Mouse (Mus musculus) forebrain, embryonic 16.5 days (tissue): ENCODE results near the gene Cdr2l. TPM values are rescaled to one million over a fixed set of nuclear protein-coding genes. Genes with fewer than 3 reads are reported as not detected.

Experiments used
- ATAC-seq: fragments of 200-750 bp; cut with Nextera tagmentation; 2 replicates; pipeline ENCODE4 v1.8.0; 2017; ENCODE audit warnings: mild to moderate bottlenecking, moderate library complexity
- H3K27ac ChIP-seq: fragments of 300-500 bp; sonication (generic); 2 replicates; pipeline ENCODE4 v1.5.1; 2014; ENCODE audit warnings: low read length, control low read depth
- H3K27me3 ChIP-seq: fragments of 300-500 bp; sonication (generic); replicated peaks from 2 replicates; pipeline ENCODE4 v1.6.1; 2014; ENCODE audit warnings: low read length; ENCODE audit not compliant: control insufficient read depth, insufficient read depth
- H3K36me3 ChIP-seq: fragments of 300-500 bp; sonication (generic); 2 replicates; pipeline ENCODE4 v1.6.1; 2014; ENCODE audit not compliant: control insufficient read depth, insufficient read depth
- H3K4me1 ChIP-seq: fragments of 300-500 bp; sonication (generic); replicated peaks from 2 replicates; pipeline ENCODE4 v1.6.1; 2014; ENCODE audit warnings: low read length; ENCODE audit not compliant: control insufficient read depth, insufficient read depth
- H3K4me2 ChIP-seq: fragments of 300-500 bp; sonication (generic); 2 replicates; pipeline ENCODE4 v1.6.1; 2014; ENCODE audit warnings: mild to moderate bottlenecking, low read length, control low read depth
- H3K4me3 ChIP-seq: fragments of 300-500 bp; sonication (generic); replicated peaks from 2 replicates; pipeline ENCODE4 v1.5.1; 2014; ENCODE audit warnings: mild to moderate bottlenecking, low read length, control low read depth
- H3K9ac ChIP-seq: fragments of 300-500 bp; sonication (generic); replicated peaks from 2 replicates; pipeline ENCODE4 v1.6.1; 2014; ENCODE audit warnings: low read depth, low read length, control low read depth
- H3K9me3 ChIP-seq: fragments of 300-500 bp; sonication (generic); 2 replicates; pipeline ENCODE4 v1.6.1; 2016; ENCODE audit warnings: low read length; ENCODE audit not compliant: control insufficient read depth
- WGBS: fragments of 180-500 bp; shearing (Covaris S2); extraction: QIAGEN DNeasy Blood & Tissue Kit; methylation state at CpG from one replicate; pipeline ENCODE4 v1.1.7; 2014; 5-methylcytosine and 5-hydroxymethylcytosine counted together
- polyA plus RNA-seq: library from polyadenylated mRNA; unstranded; fragments of >200 nt; fragmentation: Nextera tagmentation; extraction: Ambion mirVana; gene quantifications from 2 replicates; pipeline ENCODE4 v1.2.1, GENCODE M21; 2015

The Cdr2l gene
- polyA plus RNA-seq, 1 experiment from 2014 or later, result 18.3 TPM

DNA sequence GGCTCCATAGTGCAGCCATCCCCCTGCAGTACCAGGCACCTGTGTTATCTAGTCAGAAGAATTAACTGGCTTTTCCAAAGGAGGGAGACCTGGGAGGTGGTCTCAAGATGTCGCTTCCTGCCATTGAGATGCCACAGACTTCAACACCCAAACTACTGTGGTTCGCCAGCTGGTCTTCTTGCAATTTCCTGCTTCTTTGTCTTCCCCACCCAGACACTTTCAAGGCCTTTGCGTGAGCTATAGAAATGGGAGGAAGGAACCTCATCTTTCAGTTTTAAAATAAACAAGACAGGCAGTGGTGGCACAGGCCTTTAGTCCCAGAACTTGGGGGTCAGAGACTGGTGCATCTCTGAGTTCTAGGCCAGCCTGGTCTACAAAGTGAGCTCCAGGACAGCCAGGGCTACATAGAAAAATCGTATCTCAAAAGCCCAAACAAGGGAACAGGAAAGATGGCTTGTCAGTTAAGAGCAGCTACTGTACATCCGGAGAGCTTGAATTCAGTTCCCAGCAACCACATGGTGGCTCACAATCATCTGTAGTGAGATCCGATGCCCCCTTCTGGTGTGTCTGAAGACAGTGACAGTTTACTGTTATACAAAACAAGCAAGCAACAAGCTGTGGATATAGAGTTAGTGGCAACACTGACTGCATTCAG lies 26.7 kb downstream of the Cdr2l start:
- Histone ChIP-seq H3K36me3 (no peaks in the 10 kb centered on the region), H3K9me3 (no peaks in the 10 kb centered on the region), H3K9ac (no peak overlapping the region), H3K4me3 (no peak overlapping the region), H3K27ac (no peak overlapping the region), H3K4me1 (peaks cover 30% of the 10 kb centered on the region), H3K4me2 (no peak overlapping the region), H3K27me3 (no peaks in the 10 kb centered on the region)
- no peak for ATAC-seq
- 66% methylated on average over 6 of the region's 6 CpGs for WGBS

- Histone ChIP-seq H3K27ac (peak overlapping the region; percentile 34; the same call in 1 of the 2 replicates), H3K4me3 (no peak overlapping the region), H3K9ac (no peak overlapping the region; the same call in 1 of the 2 replicates), H3K4me1 (peaks cover 29% of the 10 kb centered on the region), H3K9me3 (no peaks in the 10 kb centered on the region), H3K27me3 (no peaks in the 10 kb centered on the region), H3K4me2 (no peak overlapping the region), H3K36me3 (no peaks in the 10 kb centered on the region)
- WGBS, result 8% methylated on average over 7 of the region's 7 CpGs
- no peak for ATAC-seq
Measured at GRCm38 (mm10) chr11:115409556-115409955, 27.8 kb downstream of the Cdr2l start.

DNA sequence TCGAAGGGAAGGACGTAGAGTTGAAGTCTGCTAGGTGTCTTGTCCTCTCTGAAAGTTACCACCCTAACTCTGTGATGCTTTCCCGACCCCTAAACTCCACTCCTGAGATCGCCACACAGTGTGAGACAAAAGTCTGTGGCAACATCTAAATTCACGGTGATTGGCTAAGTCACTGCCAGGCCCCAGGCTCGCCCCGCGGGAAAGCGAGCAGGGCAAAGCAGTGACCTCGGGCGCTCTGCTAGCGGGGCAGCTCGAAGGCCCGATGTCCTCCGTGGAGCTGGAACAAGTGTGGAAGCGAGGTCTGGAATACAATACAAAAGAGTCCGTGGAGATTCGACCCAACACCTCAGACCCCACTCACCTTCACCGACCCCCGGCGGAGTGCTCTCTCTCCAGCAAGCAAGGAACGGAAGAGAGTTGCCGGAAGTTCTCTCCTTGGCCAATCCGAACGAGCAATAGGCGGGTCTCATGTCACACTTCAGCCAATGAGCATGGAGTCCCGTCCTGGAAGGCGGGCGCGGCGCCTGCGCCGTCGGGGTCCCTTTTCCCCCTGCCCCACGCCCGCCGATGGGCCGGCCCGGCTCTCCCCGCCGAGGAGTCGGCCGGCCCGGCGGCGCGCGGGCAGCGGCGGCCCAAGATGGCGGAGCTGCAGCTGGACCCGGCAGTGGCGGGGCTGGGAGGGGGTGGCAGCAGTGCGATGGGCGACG lies 38.0 kb downstream of the Cdr2l start, which contains the start of the genes Atp5h and Kctd2:
Atp5h (minus strand) TSS at position 432 of the 707 bp plus-strand sequence.
Kctd2 (plus strand) TSS at position 598 of the 707 bp plus-strand sequence.
- H3K9ac ChIP-seq, result peak within 1 kb of the TSS; percentile 93

DNA sequence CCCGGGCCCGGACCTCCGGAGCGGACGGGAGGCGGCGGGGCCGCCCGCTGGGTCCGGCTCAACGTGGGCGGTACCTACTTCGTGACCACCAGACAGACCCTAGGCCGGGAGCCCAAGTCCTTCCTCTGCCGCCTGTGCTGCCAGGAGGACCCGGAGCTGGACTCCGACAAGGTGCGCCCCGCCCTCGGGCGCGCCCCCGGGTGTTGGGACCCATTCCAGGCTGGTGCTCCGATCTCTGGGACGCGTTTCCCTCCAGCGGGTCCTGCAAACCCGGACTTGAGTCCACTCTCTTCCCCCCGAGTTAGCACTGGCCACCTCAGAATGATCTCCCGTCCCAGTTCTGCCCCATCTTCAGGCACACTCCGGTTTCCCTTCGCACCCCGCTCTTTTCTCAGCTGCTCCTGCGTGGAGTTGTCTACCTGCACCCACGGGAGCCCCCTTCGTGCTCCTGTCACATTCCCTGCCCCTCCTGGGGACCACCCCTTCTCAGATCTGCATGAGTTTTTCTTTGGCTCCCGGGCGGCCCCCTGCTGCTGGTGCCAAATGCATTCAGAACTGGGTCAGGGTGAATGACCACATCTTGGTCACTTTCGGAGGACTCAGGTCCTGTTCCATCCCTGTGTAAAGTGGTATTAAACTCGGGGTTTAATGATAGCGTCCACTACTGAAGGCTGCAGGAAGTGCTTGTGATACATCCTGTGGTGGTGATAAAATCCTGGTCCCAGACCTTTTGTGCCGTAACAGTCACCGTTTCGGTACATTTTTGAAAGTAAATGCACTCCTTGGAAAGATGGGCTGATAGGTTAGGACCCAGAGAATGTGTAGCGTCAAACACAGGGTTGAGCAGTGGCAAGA lies 38.8 kb downstream of the Cdr2l start:
- peak; percentile 43; the same call in 1 of the 2 replicates for ATAC-seq
- Histone ChIP-seq H3K9me3 (no peaks in the 10 kb centered on the region), H3K4me3 (peak overlapping the region; percentile 85)

More for the DNA sequence above, 38.0 kb downstream of the Cdr2l start, which contains the start of the genes Atp5h and Kctd2:
- H3K4me2 ChIP-seq, result peak within 1 kb of the TSS; percentile 88
- peak within 1 kb of the TSS; percentile 81 for H3K27ac ChIP-seq
- H3K9me3 ChIP-seq, result no peaks in the 10 kb centered on the region
- H3K4me1 ChIP-seq, result peaks cover 21% of the 10 kb centered on the region
- no peaks in the 10 kb centered on the region for H3K27me3 ChIP-seq
- under 1% methylated on average over 55 of the region's 56 CpGs for WGBS
- H3K36me3 ChIP-seq, result peaks cover 5% of the 10 kb centered on the region; the same call in 1 of the 2 replicates
- H3K4me3 ChIP-seq, result peak within 1 kb of the TSS; percentile 85
- peak; percentile 99 for ATAC-seq

GRCm38 (mm10) chr11:115421328-115421727 lies 39.6 kb downstream of the Cdr2l start:
- no peak overlapping the region for H3K9ac ChIP-seq

More for the DNA sequence above, 38.8 kb downstream of the Cdr2l start:
- Histone ChIP-seq H3K27ac (peak overlapping the region; percentile 81), H3K4me1 (peaks cover 21% of the 10 kb centered on the region), H3K9ac (peak overlapping the region; percentile 93), H3K36me3 (peaks cover 4% of the 10 kb centered on the region; the same call in 1 of the 2 replicates), H3K4me2 (peak overlapping the region; percentile 88), H3K27me3 (no peaks in the 10 kb centered on the region)
- 2% methylated on average over 45 of the region's 45 CpGs for WGBS

DNA sequence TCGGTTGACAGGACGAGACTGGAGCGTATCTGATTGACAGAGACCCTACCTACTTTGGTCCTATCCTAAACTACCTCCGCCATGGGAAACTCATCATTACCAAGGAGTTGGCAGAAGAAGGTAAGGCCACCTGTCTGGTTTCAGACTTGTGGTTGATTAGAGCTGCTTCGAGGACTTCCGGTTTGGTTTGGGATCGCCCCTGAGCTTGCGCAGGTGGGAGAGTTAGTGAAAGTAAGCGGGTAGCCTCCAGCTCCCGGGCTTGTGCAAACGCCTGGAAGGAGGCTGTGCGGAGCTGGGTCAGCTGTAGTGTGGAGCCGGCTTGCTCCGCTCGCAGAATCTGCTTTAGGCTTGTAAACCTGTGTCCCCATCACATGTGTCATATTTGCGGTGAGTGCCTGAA lies 40.3 kb downstream of the Cdr2l start:
- no peak for ATAC-seq
- H3K9ac ChIP-seq, result no peak overlapping the region
- H3K27me3 ChIP-seq, result no peaks in the 10 kb centered on the region
- no peak overlapping the region for H3K4me2 ChIP-seq
- peaks cover 3% of the 10 kb centered on the region; the same call in 1 of the 2 replicates for H3K36me3 ChIP-seq
- H3K27ac ChIP-seq, result no peak overlapping the region
- no peaks in the 10 kb centered on the region for H3K9me3 ChIP-seq
- WGBS, result 89% methylated on average over 16 of the region's 16 CpGs
- H3K4me3 ChIP-seq, result no peak overlapping the region
- H3K4me1 ChIP-seq, result peaks cover 21% of the 10 kb centered on the region

More at GRCm38 (mm10) chr11:115421328-115421727, 39.6 kb downstream of the Cdr2l start:
- Histone ChIP-seq H3K4me2 (peak overlapping the region; percentile 88), H3K9me3 (no peaks in the 10 kb centered on the region), H3K4me3 (no peak overlapping the region; the same call in 1 of the 2 replicates), H3K4me1 (peaks cover 21% of the 10 kb centered on the region), H3K27me3 (no peaks in the 10 kb centered on the region), H3K27ac (no peak overlapping the region), H3K36me3 (peaks cover 3% of the 10 kb centered on the region; the same call in 1 of the 2 replicates)
- whole genome bisulfite sequencing, result 57% methylated on average over 1 of the region's 1 CpGs
- no peak for ATAC-seq

DNA sequence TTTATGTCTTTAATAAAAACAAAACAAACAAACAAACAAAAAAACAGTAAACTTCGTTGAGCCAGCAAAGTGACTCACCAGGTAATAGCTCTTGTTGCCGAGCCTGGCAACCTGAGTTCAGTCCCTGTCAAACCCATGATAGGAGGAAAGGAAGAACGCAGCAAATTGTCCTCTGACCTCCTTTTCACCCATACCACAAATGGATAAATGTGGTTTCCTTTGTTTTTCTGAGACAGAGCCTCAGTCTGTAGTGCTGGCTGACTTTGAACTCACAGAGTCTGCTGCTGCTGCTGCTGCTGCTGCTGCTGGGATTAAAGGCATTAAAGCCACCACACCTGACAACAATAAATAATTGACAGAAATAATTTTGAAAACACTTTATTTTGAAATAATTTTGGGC lies 41.4 kb downstream of the Cdr2l start:
- WGBS, result 79% methylated on average over 3 of the region's 3 CpGs
- Histone ChIP-seq H3K27me3 (no peaks in the 10 kb centered on the region), H3K4me3 (no peak overlapping the region), H3K27ac (no peak overlapping the region), H3K9me3 (no peaks in the 10 kb centered on the region), H3K4me2 (no peak overlapping the region), H3K9ac (no peak overlapping the region), H3K36me3 (peaks cover 3% of the 10 kb centered on the region; the same call in 1 of the 2 replicates), H3K4me1 (peaks cover 26% of the 10 kb centered on the region)
- no peak for ATAC-seq

- 90% methylated on average over 7 of the region's 7 CpGs for WGBS
- Histone ChIP-seq H3K27me3 (no peaks in the 10 kb centered on the region), H3K4me2 (no peak overlapping the region), H3K9me3 (no peaks in the 10 kb centered on the region), H3K4me3 (no peak overlapping the region), H3K9ac (no peak overlapping the region), H3K36me3 (peaks cover 7% of the 10 kb centered on the region), H3K27ac (no peak overlapping the region), H3K4me1 (peaks cover 19% of the 10 kb centered on the region)
- no peak for ATAC-seq
Measured at GRCm38 (mm10) chr11:115424666-115425065, 43.0 kb downstream of the Cdr2l start.
